Mouse (Mus musculus) T-helper 1 cell (primary cell): Measurements from ENCODE around the gene Hs3st1.
"Not testable (repeated sequence)": the region's sequence is repeated elsewhere in the genome, so short reads cannot be mapped to it uniquely, and the experiment has no call there.

Experiments
- in situ Hi-C: fragments of 300-600 bp; cut with MboI, MseI; formaldehyde crosslinking; loops from one replicate; pipeline ENCODE4 v1.15.1; 2025; ENCODE audit warnings: high pct_unique_total_duplicates

Hs3st1 gene

DNA sequence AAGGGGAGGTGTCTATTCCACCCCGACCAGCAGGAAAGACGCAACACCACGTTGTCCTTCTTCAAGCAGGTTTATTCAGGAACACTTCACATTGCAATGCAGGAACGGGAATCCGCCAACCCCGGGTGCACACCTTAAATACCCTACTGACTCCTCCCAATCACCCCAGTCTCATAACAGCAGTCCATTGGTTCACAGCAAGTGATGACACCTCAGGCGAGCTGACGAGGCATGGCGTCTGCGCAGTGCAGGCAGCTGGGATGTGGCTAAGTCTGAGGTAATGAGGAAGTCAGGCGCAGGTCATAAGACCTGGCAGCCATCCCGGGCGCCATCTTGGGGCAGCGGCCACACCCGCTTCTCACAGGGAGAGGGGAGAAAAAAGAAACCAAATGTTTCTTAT lies at the start of gene Hs3st1:
Hs3st1 (minus strand) TSS at position 101 of the 400 bp plus-strand sequence.
- in situ Hi-C loops, result not testable (repeated sequence)

DNA sequence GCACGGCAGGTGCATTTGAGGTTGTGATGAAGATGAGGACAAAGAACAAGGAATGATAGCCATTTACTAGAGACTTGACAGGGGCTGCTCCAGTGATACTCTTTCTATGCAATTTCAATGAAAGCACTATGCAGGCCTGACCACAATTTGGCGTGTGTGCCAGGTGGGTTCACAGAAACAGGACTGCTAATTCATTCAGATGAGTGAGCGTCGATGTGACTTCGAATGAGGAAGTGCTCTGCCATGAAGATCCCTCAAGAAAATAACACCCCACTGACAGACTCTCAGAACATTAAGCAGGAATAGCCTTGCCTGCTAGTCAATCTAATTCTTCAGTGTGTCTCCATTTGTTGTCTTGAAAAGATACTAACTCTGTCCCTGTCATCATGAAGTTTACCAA lies 49.4 kb upstream of the Hs3st1 start:
- in situ Hi-C loops, result no loop called here

DNA sequence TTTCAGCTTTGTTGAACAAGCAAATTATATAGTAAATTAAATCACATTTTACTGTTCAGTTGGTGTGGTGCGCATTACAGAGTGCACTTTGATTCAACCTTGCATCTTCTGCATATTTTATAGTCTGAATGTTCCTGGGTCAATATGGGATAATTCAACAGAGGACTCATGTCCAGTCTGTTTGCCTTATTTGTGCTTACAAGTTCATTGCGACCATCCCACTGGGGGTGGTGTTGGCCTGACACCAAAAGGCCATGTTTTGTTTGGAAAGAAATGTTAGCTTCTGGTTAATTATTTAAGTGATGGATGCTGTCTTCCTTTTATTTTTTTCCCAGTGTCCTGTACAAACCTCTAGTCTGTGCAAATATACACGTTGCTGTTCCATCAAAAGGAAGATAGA lies 48.7 kb upstream of the Hs3st1 start:
- in situ Hi-C loops, result no loop called here

DNA sequence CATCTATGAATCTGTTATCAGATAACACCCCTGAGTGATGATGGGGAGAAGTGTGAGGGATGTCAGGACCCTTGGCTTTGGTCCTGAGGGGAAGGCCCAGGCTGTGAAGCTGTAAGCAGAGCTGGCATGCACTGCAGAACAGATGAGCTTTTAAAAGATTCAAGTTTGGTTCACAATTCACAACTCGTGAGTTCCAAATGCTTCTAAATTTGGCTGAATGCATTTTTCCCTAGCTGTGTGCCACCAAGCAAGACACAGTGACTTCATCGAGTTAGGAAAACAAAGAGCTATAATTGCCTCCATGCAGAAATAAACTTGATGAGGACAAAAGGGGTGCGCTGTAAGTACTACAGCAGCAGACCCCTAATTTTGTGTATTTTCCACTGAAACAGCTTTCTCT lies 48.2 kb upstream of the Hs3st1 start:
- in situ Hi-C loops, result no loop called here

DNA sequence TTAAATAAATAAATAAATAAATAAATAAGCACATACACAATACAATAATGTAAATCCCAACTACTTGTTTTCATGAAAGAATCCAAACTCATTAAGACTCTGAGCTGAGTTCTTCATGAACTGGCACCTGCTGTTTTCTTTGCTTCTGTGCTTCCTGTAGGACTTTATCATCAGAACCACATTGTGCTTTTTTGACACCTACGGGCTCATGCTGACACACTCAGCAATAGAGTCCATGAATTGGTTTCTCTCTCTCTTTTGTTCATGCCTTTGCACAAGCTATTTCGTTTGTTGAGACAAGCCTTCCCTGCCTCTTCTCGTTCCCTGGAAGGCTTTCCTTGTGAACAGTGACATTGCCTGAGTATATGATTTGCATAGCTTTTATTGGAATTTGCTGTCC lies 46.8 kb upstream of the Hs3st1 start:
- in situ Hi-C loops, result no loop called here

DNA sequence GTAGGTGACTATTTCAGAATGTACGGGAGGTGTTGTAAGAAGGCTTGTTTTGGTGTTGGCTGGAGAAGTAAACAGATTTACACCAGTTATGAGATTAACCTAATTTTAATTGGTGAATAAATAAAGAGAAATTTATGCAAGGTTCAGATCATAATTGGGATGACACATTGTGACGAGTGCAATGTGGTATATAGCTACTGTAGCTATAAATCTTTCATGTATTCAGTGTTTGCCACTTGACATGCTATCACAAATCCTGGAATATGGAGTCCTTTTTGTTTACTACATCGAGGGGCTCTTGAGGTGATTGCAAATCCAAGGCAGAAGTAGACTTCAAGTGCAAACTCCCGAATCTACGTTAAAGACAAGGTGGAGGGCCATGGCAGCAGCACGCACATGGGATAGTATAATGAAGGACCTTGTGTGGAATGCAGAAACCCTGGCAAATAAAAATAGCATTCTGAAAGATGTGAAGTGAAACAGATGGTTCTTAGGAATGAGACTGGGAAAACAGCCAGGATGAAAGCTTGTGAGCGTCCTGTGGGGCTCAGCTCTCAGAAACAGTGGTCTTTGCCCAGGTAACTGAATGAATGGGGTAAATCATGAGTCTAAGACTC lies 21.9 kb upstream of the Hs3st1 start:
- in situ Hi-C loops, result no loop called here

DNA sequence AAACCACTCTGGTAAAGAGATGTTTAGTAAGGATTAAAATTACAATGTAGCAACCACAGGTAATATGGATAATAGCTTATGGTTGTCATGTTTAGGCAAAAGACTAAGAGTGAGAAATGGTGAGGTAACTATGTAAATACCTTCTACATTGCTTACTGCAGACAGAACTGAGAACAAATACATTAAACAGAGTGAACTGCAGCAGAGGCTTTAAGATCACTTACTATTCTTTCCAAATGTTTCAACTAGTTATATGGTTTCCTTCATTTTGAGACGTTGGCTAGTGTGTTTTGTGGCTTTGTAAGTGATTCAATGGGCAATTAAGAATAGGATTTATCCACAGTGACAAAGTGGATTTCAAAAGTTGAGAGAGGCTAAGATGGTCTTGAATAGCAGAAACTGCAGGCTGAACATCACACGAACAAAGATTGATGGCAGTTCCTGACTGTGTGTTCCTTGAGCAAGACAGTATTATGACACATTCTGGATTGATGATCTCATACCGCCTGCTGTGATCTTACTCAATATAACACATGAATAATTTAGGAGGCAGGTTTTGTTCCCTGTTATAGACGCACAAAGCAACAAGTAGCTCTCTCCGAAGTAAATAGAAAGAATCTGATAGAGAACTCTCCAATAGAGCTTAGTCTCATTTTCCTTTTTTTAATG lies 16.5 kb upstream of the Hs3st1 start:
- in situ Hi-C loops, result no loop called here

DNA sequence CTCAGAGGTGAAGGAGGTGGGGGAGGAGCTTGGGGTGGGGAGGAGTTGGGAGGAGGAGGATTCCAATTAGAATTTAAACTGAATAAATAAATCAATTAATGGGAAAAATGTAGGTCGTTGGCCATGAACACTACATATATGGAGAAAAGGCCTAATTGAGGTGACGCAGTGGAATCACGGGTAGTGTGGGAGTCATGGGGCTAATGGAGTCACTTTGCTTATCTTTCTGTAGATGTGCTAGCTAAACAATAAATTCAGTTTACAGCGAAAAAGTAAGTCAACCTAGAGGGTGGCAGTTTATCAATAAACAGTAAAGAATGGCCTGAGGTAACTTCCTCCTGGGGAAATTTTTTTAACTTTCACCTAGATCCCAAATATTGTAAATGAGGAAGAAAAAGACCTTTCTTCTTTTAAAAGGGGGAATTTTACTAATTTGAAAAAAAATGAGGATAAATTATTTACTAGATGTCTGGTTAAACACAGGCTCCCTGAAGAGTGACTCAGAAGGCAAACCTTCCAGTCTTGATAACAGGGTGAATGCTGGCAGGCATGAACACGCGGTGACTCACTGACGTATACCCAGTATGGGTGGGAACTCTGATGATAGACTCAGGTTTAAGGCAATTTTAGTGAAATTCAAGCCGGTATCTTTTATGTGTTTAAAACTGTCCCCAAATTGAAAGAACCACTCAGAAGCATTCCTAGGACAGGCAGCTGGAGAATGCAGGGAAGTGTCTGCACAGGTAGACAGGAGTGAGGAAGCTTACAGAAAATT lies 6.6 kb upstream of the Hs3st1 start:
- in situ Hi-C loops, result no loop called here

DNA sequence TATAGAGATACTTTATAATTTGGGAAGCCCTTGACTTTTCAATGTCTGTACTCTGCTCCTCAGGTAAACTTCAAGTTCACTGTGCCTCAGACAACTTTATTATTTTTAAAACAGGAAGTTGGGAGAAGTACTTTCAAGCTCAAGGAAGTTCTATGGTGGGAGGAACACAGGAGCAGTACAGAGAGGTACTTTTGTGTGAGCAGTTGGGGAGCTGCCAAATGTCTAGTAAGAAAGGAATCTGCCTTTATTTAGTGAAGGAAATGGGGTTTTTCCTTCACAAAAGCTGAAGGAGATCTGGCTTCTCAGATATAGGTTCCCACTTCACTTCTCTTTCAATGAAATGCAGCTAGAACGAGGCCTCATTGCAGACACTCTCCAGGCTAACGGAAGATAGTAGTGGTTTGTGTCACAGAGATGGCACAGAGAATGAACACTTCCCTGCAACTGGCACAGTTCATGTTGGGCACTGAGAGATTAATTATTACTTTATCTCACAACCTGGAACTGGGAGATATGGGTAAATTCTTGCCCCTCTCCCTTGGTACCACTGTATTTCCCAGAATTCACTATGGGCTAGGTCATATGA lies 3.7 kb upstream of the Hs3st1 start:
- in situ Hi-C loops, result no loop called here

DNA sequence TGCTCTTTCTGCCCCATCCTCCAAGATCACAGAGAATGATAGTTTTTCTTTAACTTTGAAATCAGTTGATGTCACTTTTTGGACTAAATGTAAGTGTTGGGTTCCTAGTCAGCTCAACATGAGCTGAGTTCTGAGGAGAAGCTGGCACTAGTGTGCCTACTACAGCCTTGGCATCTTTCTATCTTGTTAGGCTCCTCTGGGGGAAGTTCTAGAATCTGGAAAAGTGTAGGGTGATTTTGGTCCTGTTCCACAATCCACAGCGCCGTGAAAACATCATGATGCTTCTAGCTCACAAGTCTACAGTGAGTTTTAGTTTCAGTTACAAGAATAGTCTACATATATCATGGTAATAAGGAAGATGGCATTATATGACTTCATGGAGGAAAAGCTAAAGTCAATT lies 18.4 kb downstream of the Hs3st1 start:
- in situ Hi-C loops, result no loop called here

DNA sequence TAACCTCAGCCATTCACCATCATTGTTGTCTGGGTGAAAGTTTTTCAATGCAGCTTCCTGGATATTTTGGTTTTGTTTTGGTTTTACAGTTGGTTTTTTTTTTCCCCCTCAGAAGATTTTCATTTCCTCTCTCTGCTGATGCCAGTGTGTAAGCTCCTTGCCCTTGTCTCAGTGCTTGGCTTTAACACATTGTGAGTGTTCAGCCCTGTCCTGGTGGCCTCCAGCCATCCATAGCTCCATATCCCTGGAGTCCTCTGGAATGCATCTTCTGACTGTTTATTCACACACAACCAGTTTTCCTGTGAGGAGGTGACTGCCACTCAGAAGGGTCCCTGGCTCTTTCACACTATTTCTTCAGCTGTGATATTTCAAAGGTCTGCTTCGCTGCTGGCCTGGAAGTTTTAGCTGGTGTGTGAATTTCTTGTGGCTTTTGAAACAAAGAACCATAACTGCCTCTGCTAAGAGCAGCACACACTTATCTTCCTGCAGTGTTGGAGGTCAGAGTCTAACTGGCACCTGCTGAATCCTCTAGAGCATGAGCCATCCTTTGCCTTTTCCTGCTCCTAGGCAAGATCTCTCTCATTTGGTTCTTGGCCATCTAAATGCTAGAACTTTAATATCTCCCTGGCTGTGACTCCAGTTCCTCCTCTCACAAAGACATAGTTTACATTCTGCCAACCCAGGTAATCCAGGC lies 21.4 kb downstream of the Hs3st1 start:
- in situ Hi-C loops, result no loop called here

DNA sequence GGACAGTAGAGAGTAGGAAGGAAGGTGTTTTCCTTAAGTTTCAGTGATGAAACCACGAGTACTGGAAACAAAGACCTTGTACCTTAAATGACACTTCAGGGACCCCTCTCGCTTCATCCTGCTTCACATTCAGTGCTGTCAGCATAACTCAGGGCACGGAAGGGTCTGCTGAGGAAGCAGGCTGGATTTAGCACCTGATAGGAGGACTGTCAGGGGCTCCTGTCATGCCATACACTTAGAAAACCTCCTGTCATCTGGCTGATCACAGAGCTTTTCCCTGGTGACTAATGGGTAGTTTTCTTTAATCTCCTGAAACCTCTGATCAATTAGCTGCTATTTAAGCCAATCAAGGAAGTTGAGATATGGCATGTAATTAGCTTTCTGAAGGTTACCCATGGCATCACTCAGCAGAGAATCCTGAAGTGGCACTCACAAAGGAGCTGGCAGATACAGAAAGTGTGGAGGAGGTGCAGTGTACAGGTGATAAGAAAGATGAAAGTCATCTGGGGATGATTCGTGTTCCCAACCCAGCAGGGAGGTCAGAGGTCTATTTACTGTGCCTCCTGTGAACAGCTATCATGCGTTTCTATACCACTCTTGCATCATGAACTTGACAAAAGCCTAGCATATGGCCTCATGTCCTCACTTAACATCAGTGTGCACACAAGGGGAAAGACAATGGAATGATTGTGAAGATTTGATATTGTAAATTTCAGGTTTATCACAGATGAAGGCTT lies 22.1 kb downstream of the Hs3st1 start:
- in situ Hi-C loops, result no loop called here

DNA sequence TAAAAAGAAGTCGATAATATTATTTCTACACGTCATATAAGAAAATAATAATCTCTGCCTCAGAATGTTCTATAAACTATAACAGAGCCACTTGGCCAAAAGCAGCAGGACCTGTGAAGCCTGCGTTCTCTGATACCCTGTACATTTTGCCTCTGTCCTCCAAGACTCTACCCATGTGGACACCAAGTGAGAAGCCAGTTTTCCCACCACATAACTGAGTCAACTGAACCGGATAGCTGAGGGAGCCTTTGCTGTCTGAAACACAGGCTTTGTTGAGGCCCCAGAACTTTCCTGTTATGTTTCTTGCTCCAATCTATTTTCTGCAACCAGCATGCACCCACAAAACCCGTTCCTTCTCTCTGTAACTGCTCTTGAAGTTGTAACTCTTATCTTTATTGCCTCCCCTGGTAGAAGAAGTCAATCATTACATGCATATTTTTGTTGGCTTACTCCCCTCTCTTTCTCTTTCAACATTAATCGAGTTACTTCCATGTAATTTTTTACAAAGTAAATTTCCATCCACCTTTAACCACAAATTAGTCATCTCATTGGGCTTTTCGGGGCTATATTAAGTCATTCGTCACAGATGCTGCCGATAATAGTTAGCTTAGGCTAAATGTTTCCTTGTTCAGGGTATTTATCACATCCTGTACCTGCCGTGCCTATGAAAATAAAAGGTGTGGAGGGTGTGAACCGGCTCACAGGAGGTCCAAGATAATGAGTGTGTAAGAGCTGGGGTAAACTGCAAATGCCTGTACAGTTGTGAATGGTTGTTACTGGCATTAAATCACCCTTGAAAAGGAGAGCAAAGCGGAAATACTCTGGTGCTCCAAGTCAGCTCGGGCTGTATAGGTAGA lies 39.4 kb downstream of the Hs3st1 start:
- in situ Hi-C loops, result no loop called here

DNA sequence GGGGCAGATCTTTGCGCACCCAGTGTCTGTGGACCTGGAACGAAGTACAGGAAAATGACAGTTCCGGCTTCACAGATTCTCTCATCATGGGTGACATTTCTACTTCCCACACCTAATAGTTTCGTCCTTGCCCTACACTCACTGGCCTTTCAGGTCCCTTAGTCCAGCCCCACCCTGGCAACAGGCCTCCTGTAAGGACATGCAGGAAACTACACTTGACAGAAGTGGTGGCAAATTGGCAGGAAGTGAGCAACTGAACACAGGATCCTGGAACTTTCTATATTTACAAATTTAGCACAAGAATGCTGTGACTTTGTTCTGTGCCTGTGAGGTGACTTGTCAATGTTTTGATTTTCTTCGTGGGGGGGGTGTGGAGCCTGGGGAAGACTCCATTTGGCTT lies 40.1 kb downstream of the Hs3st1 start:
- in situ Hi-C loops, result no loop called here

DNA sequence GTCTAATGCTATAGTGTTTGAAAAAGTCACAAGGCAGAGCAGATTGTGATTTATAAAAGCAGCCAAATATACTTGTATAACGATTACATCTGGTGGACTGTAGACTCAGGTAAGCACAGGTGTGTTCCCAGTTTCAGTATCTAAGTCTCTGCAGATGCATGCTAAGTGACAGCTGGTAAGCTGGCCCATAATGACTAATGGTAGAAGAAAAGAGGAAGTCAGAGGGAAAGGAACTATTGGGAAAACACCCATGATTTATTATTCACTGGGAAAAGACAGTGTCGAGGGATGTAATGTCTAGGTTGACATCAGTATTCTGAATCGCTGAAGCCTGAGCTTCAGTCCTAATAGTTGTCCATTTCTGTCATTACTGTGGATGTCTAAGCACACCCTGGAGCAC lies 49.7 kb downstream of the Hs3st1 start:
- in situ Hi-C loops, result no loop called here

DNA sequence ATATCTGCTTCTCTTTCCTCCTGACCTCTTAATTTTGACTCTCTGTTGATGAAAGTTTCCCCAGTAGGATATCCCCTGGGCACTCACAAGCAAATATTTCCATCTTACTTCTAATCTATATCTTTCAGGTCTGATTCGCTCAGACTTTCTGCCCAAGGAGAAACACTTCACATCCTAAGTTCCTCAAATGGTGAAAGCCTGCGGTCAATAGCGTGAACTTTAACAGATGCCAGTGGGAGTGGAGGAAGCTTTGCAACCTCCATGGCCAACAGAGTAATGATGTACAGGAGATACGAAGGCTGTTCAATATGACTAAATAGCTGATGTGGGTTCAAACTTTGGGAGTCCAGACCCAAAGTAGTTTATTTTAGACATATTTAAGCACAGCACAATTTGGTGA lies 94.4 kb downstream of the Hs3st1 start:
- in situ Hi-C loops, result no loop called here

DNA sequence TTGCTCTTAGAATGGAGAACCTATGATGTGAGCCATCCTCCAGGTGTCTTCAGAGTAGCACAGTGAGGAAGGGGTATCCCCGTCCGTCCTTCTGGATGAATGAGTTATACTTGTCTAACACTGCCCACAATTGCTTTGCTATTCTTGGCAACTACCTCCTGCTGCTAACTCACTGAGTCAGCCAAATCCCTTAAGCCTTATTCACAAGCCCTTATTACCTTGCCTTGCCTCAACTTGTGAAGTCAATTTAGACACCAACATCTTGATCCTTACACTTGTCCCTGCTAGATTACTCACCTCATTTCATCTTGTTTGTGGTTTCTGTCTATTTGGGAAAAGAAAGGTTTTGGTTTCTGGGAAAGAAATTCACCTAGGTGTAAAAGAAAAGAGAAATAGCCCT lies 95.9 kb downstream of the Hs3st1 start:
- in situ Hi-C loops, result no loop called here

DNA sequence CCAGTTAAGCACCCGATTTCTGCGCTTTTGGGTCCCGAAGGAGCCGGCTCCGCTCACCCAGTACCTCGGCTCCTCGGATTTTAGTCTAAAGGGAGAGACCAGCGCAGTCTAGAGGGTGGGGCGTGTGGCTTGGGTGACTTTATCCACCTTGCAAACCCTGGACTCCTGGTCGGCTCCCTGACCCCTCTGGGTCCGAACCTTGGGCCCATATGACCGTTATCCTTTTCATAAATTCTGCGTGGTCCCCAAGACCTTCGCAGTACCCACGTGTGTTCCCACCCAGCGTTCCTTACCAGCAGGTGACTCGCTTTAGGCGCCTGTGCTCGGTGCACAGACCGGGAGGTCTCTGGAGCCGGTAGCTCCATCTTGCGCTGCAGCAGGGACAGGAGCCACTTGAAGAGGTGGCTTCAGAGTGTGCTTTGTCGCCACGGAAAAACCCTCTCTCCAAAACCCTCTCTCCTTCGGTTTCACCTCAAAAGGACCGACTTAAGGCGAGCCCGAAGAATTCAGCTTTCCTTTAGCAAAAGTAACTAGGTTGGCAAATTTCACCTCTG lies 110.4 kb downstream of the Hs3st1 start:
- in situ Hi-C loops, result no loop called here

DNA sequence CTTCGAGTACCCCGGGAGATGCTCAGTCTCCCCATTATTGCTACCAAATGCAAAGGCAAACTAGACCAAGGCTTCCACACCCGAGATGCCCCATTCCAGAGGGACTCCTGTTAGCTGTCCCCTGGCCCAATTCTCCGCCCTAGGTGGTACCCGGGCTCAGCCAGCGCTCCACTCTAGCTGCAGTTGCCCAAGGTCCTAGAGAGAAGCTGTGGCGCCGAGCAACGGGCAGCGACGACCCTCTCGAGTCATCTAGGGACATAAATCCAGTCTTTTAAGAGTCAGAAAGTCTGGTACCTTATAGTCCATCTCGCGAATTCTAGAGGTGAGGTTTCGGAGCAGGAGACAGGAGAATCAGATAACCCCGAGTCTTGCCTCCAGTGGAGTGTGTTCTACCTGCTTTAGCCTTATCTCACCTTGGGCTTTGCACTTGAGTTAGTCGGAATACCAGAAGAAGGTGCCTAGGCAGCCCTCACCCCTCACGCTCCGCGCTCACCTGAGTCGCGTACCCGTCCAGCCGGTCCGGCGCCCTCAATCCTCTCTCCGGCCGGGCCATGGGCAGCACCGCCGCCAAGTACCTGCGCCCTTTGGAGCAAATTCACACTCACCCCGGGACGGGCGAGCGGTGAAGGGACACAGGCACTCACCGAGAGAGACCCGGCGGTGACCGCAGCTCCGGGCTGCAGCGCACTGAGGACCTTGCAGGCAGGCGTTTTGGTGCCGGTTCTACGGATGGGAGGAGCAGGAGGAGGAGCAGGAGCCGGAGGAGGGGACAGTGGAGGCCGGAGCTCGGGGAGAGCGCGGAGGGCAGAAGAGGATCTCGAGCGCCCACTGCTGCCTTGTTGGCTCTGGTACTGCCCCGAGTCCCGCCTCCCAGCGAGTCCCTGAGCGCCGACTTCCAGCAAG lies 111.1 kb downstream of the Hs3st1 start:
- in situ Hi-C loops, result no loop called here
